Mouse (Mus musculus) lung, postnatal 0 days (tissue): Measurements from ENCODE around the gene Olfr314.

Source experiments
- CTCF ChIP-seq: IDR thresholded peaks from 2 replicates; pipeline ENCODE4 v1.5.1; 2016; ENCODE audit warnings: antibody characterized with exemption, mild to moderate bottlenecking
- EP300 ChIP-seq: IDR thresholded peaks from 2 replicates; pipeline ENCODE4 v1.6.1; 2016; ENCODE audit warnings: antibody characterized with exemption, mild to moderate bottlenecking, control low read depth

- TF ChIP-seq CTCF (no peak), EP300 (no peak)
Observed at GRCm38 (mm10) chr11:58787651-58788050, 4.9 kb downstream of the Olfr314 start.
